Mouse (Mus musculus) cortical plate, adult 2 months (tissue): ENCODE data around the gene Olfr262.
"Not testable (repeated sequence)": the region's sequence is repeated elsewhere in the genome, so short reads cannot be mapped to it uniquely, and the experiment has no call there.

Experiments
- CTCF ChIP-seq: fragments of 200-500 bp; IDR thresholded peaks from 2 replicates; pipeline ENCODE4 v1.5.1; 2011; ENCODE audit warnings: mild to moderate bottlenecking, control low read depth, low read length; ENCODE audit not compliant: insufficient read depth; ENCODE audit errors: extremely low read depth
- POLR2A ChIP-seq: fragments of 200-500 bp; IDR thresholded peaks from 2 replicates; pipeline ENCODE4 v1.6.1; 2011; ENCODE audit warnings: mild to moderate bottlenecking, low read length, control low read depth; ENCODE audit not compliant: insufficient read depth; ENCODE audit errors: extremely low read depth

DNA sequence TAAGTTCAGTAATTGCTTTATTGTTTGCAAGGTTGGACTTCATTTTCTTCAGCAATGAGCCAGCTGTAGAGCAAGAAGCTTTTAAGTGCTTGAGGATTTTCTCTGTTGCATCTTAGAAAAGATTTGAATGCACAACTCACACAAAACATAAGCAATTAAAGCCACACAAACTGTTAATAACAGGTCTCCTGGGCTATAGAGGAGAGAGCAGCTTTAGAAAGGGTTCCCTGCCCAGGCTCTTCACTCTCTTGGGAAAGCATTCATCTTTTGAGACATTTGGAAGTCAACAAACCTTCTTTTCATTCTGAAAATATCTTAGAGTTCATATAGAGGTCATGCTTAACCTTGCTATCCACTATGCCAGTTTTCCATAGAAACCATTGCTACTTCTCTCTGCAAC, 9.0 kb downstream of the Olfr262 start, which contains the start of gene Olfr1432:
- TF ChIP-seq CTCF, POLR2A: not testable (repeated sequence)
